Mouse (Mus musculus): ENCODE measurements at regions not wholly inside any gene's neighbourhood (a gene's known extent, or its start where the extent isn't known, plus 50 kb on each side); places are given as distances from the start of the nearest gene placed in this dataset.

GRCm38 (mm10) chr4:95310410-95310809, 246.9 kb upstream of the Fggy start:
- no peak for DNase-seq (ENCODE audit: low spot score in 2 of 2)

GRCm38 (mm10) chr4:95317821-95318290, 239.5 kb upstream of the Fggy start:
- peak in 1 of 2 experiments; percentile 8 for DNase-seq (ENCODE audit: low spot score in 2 of 2)

- DNase-seq (ENCODE audit: low spot score in 2 of 2), result no peak
Measured at GRCm38 (mm10) chr4:95318561-95318960, 238.7 kb upstream of the Fggy start.

GRCm38 (mm10) chr4:95319036-95319435, 238.3 kb upstream of the Fggy start:
- DNase-seq (ENCODE audit: low spot score in 2 of 2), result no peak

- DNase-seq (ENCODE audit: low spot score in 2 of 2), result no peak
Measured at GRCm38 (mm10) chr4:95325861-95326260, 231.4 kb upstream of the Fggy start.

- no peak for DNase-seq (ENCODE audit: low spot score in 2 of 2)
Measured at GRCm38 (mm10) chr4:95339822-95340221, 217.5 kb upstream of the Fggy start.

GRCm38 (mm10) chr4:95340926-95341325, 216.4 kb upstream of the Fggy start:
- no peak for DNase-seq (ENCODE audit: low spot score in 2 of 2)

GRCm38 (mm10) chr4:95346722-95347197, 210.5 kb upstream of the Fggy start:
- no peak for DNase-seq (ENCODE audit: low spot score in 2 of 2)

- no peak for DNase-seq (ENCODE audit: low spot score in 2 of 2)
Measured at GRCm38 (mm10) chr4:95347436-95347835, 209.9 kb upstream of the Fggy start.

- DNase-seq (ENCODE audit: low spot score in 2 of 2), result no peak
Measured at GRCm38 (mm10) chr4:95348405-95349123, 208.7 kb upstream of the Fggy start.

GRCm38 (mm10) chr4:95353894-95354319, 203.4 kb upstream of the Fggy start:
- peak in 1 of 2 experiments; percentile 14 for DNase-seq (ENCODE audit: low spot score in 2 of 2)

GRCm38 (mm10) chr4:95358674-95359073, 198.6 kb upstream of the Fggy start:
- no peak for DNase-seq (ENCODE audit: low spot score in 2 of 2)

- no peak for DNase-seq (ENCODE audit: low spot score in 2 of 2)
Measured at GRCm38 (mm10) chr4:95360336-95360967, 196.9 kb upstream of the Fggy start.

GRCm38 (mm10) chr4:95364376-95365082, 192.8 kb upstream of the Fggy start:
- DNase-seq (ENCODE audit: low spot score in 2 of 2), result no peak

- no peak for DNase-seq (ENCODE audit: low spot score in 2 of 2)
Measured at GRCm38 (mm10) chr4:95376386-95376785, 180.9 kb upstream of the Fggy start.

GRCm38 (mm10) chr4:95377222-95378134, 179.8 kb upstream of the Fggy start:
- DNase-seq (ENCODE audit: low spot score in 2 of 2), result no peak

- no peak for DNase-seq (ENCODE audit: low spot score in 2 of 2)
Measured at GRCm38 (mm10) chr4:95378645-95379044, 178.7 kb upstream of the Fggy start.

- DNase-seq (ENCODE audit: low spot score in 2 of 2), result no peak
Measured at GRCm38 (mm10) chr4:95383216-95383892, 174.0 kb upstream of the Fggy start.

- DNase-seq (ENCODE audit: low spot score in 2 of 2), result no peak
Measured at GRCm38 (mm10) chr4:95385552-95385951, 171.8 kb upstream of the Fggy start.

- no peak for DNase-seq (ENCODE audit: low spot score in 2 of 2)
Measured at GRCm38 (mm10) chr4:95386021-95386420, 171.3 kb upstream of the Fggy start.

- no peak for DNase-seq (ENCODE audit: low spot score in 2 of 2)
Measured at GRCm38 (mm10) chr4:95388556-95388955, 168.8 kb upstream of the Fggy start.

All from frontal cortex, postnatal 14 days (tissue).